Mouse (Mus musculus) liver, adult (tissue): Measurements from ENCODE around the gene Cpped1.

Experiments used
- GATA4 ChIP-seq: IDR thresholded peaks from 2 replicates; pipeline ENCODE4 v1.6.1; 2014; ENCODE audit warnings: mild to moderate bottlenecking, low read length; ENCODE audit not compliant: insufficient replicate concordance

The Cpped1 gene

DNA sequence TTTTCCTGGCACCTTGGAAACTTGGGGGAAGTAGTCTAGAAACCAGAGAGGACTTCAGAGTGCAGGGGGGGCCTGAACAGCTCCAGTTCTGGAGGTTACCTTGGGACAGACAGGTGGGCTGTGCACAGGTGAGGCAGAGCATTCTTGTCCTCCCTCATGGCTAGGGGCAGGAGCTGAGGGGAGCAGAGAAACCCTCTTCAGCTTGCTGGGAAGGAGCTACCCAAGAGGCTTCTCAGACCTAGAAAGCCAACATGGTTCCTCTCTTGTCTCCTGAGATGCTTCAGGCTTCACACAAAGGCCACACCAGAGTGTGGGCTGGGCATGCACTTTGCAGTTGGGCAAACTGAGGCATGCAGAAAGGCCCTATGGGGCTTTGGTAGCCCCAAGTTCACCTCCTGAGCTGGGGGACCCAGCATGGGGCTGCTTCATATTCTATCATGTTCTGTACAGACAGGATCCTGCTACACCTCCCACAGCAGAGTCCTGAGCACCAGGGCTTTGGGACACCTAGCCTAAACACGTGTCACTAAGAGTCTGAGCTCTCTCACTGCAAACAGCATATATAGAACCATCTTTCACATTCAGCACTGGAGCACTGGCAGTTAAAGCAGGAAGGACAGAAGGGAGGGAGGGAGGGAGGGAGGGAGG lies 152.5 kb downstream of the Cpped1 start:
- TF ChIP-seq GATA4 = no peak

DNA sequence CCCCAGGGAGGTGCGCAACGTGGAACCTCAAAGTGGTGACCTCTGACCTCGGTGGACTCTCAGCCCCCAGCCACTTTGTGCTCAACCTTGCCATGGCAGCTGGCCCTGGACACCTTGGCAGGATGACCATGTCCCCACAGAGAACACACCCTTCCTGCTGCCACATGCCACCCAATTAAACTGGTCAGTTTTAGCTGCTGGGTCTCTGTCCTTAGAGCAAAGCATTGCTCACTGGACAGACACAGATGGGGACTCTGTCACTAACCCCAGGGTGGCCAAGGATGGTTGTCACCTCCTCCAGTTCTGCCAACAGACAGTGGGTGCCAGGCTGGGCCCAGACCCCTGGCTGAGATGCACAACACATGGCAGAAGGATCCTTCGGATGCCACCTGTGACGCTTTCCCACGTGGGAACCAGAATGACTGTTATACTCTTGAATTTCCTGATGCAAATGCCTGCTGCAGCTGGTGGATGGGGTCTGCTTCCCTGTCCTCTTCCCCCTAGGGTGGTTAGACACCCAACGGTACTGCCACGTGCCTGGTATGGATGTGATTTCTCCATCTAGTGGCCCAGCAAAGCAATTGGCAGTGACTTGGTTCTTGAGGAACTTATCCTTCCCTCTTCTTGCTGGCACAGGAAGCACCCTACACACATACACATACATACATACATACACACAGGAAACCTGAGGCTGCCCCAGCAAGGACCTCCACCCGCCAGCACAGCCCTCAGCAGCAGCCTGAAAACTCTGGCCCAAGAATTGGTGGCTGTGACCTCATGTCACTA lies 153.8 kb downstream of the Cpped1 start:
- TF ChIP-seq GATA4 = no peak

DNA sequence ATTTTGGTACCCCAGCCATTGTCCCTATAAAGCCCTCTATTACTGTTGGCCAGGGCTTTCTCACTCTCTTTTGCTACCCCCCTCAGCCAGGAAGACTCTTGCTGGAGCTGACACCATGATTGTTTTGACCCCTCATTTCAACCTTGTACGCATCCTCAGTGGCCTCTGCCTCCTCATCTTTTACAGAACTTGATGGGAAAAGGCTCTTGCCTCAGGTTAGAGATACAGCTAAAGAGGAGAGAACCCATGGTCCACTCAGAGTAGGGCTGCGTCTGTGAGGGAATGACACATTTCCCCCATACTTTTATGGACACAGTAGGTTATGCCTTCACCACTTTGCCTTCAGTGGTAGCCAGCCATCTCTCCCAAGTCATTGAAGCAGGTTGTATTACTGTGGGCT lies 155.1 kb downstream of the Cpped1 start:
- no peak for TF ChIP-seq GATA4
